Mouse (Mus musculus) central nervous system, embryonic 18 days (tissue): ENCODE measurements around the gene Olfr45. TPM values are rescaled to one million over a fixed set of nuclear protein-coding genes. Genes with fewer than 3 reads are reported as not detected.

Experiments used
- polyA plus RNA-seq: library from polyadenylated mRNA; depleted of rRNA; stranded (reverse); fragments of >200 nt; gene quantifications from 2 replicates; pipeline ENCODE4 v1.2.3, GENCODE M21; 2012; rRNA removed

The Olfr45 gene
- not detected in 2 replicates for polyA plus RNA-seq

GRCm38 (mm10) chr7:140681651-140682050, at the start of gene Olfr45:
TSS of gene Olfr45 (plus strand) at chr7:140681951.

DNA sequence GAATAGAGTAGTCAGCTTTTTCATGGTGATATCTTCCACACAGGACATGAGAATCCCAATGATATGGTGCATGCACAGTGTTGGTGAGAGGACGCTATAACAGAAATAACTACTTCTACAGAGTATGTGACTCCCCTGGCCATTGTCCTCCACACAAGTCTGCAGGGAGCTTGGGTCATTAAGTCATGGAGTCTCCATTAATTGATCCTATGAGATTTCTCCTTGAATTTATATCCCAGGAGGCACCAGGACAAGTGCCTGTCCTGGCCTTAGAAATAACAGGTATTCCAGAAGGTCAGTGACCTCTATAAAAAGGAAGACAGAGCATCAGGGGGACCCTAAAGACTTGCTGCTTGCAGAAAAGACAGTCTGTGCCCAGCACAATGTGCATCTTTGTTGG, 35.6 kb upstream of the Olfr45 start, which contains the start of gene Olfr53:
TSS of gene Olfr53 (plus strand) at position 301 of the 400 bp plus-strand sequence.

GRCm38 (mm10) chr7:140659630-140660029, 22.1 kb upstream of the Olfr45 start, which contains the start of gene Olfr539:
TSS of gene Olfr539 (plus strand) at chr7:140659930.

DNA sequence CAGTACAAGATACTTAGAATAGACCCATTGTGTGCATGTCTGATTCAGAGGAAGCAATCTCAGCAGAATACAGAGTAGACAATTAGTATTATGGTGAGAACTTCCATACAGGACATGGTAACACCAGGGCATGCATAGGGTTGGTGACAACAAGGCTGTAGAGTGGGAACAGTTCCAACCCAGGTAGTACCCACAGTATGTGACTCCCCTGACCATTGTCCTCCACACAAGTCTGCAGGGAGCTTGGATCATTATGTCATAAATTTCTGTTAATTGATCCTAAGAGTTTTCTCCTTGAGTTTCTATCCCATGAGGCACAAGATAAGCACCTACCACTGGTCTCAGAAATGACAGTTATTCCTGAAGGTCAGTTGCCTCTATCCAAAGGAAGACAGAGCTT, 15.2 kb downstream of the Olfr45 start, which contains the start of gene Olfr541:
TSS of gene Olfr541 (plus strand) at position 301 of the 400 bp plus-strand sequence.

Other genes with a start within 250 kb of the Olfr45 start
- not detected in 2 replicates for gene Olfr533, start 218.6 kb upstream of the Olfr45 start, polyA plus RNA-seq
- gene Olfr535, start 197.7 kb upstream of the Olfr45 start, polyA plus RNA-seq, result not detected in 2 replicates
- not detected in 2 replicates for gene Olfr536, start 174.6 kb upstream of the Olfr45 start, polyA plus RNA-seq
- not detected in 2 replicates for gene Olfr538, start 114.1 kb upstream of the Olfr45 start, polyA plus RNA-seq
- under 0.01 TPM in 1 of 2 replicates, not detected in the other for gene Olfr46, start 80.7 kb upstream of the Olfr45 start, polyA plus RNA-seq
- gene Olfr61, start 53.0 kb upstream of the Olfr45 start, polyA plus RNA-seq, result not detected in 2 replicates
- not detected in 2 replicates for gene Olfr53, start 35.5 kb upstream of the Olfr45 start, polyA plus RNA-seq
- 0.01 TPM in 2 replicates for gene Olfr539, start 22.0 kb upstream of the Olfr45 start, polyA plus RNA-seq
- not detected in 2 replicates for gene Olfr541, start 15.3 kb downstream of the Olfr45 start, polyA plus RNA-seq
- not detected in 2 replicates for gene Cyp2e1, start 81.8 kb downstream of the Olfr45 start, polyA plus RNA-seq
- gene Syce1, start 105.9 kb downstream of the Olfr45 start, polyA plus RNA-seq, result 0.26 and 0.66 TPM in 2 replicates
- 11.1 and 13.3 TPM in 2 replicates for gene Zfp941, start 140.2 kb downstream of the Olfr45 start, polyA plus RNA-seq
- 0.24 and 1.4 TPM in 2 replicates for gene Urah, start 153.1 kb downstream of the Olfr45 start, polyA plus RNA-seq
- gene Scgb1c1, start 163.6 kb downstream of the Olfr45 start, polyA plus RNA-seq, result 0.25 TPM in 1 of 2 replicates, not detected in the other
- 0.12 and 0.16 TPM in 2 replicates for gene Odf3, start 165.9 kb downstream of the Olfr45 start, polyA plus RNA-seq
- gene Gm45785, start 174.4 kb downstream of the Olfr45 start, polyA plus RNA-seq, result 0.24 and 0.28 TPM in 2 replicates
- 103 and 106 TPM in 2 replicates for gene Ric8a, start 175.0 kb downstream of the Olfr45 start, polyA plus RNA-seq
- gene Bet1l, start 175.6 kb downstream of the Olfr45 start, polyA plus RNA-seq, result 33.4 and 36.0 TPM in 2 replicates
- 140 and 147 TPM in 2 replicates for gene Psmd13, start 200.0 kb downstream of the Olfr45 start, polyA plus RNA-seq
- gene Sirt3, start 200.4 kb downstream of the Olfr45 start, polyA plus RNA-seq, result 57.5 and 62.3 TPM in 2 replicates
- 3.9 TPM in 1 of 2 replicates, not detected in the other for gene Cox8b, start 218.5 kb downstream of the Olfr45 start, polyA plus RNA-seq
- 0.59 and 0.66 TPM in 2 replicates for gene Nlrp6, start 239.0 kb downstream of the Olfr45 start, polyA plus RNA-seq